Mouse (Mus musculus): ENCODE measurements around the gene Rbm34.

DNA sequence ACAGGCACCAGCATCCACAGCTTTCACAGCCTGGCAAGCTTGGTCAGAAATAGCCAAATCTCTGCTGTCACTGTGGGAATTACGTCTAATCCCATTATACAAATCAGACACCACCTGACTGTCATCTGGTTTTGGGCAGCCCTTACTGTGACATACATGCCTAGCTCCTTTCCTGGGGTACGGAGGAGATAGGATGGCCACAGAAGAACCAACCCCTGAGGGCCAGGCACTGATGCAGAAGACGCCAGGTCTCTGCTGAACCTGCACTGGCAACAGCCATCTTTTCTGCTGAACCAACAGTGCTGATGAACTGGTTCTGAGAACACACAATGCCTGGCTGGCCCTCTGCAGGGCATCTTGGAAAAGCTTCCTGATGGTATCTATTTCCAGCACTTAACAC is 33.5 kb downstream of the Rbm34 start:
- TF ChIP-seq CTCF (IDR thresholded peaks at IDR 0.05; ENCODE audit: borderline replicate concordance, insufficient read depth, low read depth, low read length) (no peak), POLR2A (IDR thresholded peaks at IDR 0.05; ENCODE audit: borderline replicate concordance, insufficient read depth, low read length) (no peak)

All from cerebellum, adult 2 months (tissue).